Mouse (Mus musculus): Measurements from ENCODE around the gene Magi1.

Magi1 gene

GRCm38 (mm10) chr6:94256982-94257830 is 26.5 kb downstream of the Magi1 start:
- no peak for DNase-seq

DNA sequence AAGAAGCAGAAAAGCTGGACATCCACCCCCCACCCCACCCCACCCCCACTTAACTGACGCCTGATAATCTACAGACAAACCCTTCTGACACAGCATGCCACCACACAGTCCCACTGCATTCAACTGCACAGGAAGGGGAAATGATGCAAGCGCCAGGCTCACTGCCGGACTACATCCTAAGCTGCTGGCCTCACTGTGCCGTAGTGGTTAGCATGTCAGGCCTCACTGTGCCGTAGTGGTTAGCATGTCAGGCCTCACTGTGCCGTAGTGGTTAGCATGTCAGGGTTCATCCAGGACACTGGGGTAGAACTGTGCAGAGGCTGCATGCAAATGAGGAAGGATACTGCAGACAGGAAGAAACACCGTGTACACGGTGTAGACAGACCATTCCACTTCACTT is 29.8 kb downstream of the Magi1 start:
- DNase-seq, result peak; percentile 94

DNA sequence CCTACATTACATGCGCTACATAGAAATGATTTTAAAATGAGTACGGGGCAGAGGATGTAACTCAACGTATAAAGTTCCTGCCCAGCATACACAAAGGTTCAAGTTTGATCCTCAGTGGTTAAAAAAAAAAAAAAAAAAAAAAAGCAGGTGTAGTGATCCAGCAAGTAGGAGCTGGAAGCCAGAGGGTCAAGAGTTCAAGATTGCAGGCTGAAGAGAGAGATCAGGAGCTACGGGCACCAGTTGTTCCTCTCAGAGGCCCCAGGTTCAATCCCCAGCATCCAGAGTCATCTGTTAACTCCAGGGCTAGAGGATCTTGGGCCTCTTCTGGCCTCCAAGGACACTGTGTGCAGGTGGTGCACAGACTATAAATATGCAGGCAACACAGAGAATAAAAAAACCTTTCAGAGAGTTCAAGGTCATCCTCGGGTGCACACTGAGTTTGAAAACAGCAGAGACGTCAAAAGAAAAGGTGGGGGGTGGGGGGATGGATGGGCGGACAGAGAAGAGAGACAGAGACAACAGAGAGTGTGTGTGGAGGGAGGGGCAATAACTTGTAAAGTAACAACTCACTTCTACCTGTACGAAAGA is 32.3 kb downstream of the Magi1 start:
- no peak for DNase-seq

- no peak for DNase-seq
Measured at GRCm38 (mm10) chr6:94249286-94249790, 34.4 kb downstream of the Magi1 start.

GRCm38 (mm10) chr6:94241251-94241650 is 42.5 kb downstream of the Magi1 start:
- DNase-seq, result peak; percentile 95

GRCm38 (mm10) chr6:94238643-94239042 is 45.1 kb downstream of the Magi1 start:
- no peak for DNase-seq

DNA sequence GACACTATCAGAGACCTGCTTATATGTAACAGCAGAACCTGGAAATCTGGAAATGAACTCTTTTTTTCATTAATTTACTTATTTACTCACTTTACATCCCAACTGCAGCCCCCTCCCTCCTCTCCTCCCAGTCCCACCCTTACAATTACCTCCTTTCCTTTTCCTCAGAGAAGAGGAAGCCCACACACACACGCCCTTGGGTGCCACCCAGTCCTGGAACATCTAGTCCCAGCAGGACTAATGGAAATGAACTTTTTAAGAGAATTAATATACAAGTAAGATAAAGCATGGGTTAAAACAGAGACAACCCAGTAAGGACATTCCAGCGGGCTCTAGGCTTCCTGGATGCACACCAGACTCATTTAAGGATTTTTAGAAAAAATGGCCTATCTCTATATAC is 46.8 kb downstream of the Magi1 start:
- peak; percentile 90 for DNase-seq

DNA sequence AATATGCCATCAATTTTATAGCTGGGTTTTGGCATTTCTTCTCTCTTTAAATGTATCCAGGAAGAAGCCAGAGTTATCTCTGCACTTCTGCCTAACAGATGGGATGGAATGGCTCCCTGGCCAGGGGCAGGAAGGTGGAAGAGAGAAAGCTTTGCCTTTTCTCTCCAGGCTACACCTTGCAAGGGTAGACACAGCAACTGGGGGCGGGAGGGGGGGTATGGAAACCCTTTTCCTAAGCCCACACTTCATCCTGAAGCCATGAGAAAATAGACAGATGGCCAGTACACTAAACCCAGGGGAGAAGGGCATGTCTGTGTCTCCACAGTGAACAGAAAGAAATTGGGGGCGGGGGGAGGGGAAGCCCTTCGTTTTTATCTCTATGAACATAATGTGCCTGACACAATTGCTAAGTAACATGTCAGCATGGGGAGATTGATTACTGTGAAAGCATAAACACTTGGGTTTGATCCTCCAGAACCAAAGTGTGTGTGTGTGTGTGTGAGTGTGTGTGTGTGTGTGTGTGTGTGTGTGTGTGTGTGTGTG is 51.4 kb downstream of the Magi1 start:
- DNase-seq, result peak; percentile 61

DNA sequence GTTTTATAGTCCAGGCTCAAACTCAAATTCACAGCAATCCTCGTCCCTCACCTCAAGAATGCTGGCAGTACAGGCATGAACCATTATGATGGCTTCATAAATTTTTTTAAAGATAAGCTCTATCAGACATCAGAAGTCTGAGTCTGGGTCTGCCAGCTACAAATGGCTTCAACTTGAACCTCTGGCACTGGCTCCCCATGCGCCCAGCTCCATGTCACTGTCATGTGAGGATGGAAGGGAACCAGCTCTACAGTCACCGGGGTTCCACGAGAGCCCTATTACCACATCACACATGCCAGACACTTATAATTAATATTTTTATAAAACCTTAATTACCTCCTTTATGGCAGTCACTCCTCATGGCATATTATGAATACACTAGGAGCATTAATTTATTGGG is 51.9 kb downstream of the Magi1 start:
- DNase-seq, result peak; percentile 61

DNA sequence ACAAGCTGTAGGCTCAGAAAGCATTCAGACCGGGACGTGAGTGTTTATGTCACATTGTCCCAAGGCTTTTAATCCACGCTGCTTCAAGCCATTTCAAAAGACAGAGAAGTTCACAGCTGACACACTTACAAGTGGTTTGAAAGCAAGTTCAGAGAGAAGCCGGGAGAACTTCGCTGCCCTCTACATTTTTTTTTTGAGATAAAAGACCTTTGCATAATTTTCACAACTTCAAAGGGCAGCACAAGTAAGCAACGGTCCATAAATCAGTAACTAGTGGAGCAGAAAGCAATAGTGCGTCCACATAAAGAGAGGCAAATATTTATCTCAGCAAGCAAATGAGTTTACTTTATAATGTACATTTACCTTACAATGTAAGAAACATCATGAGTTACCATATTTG is 52.4 kb downstream of the Magi1 start:
- DNase-seq, result no peak

DNA sequence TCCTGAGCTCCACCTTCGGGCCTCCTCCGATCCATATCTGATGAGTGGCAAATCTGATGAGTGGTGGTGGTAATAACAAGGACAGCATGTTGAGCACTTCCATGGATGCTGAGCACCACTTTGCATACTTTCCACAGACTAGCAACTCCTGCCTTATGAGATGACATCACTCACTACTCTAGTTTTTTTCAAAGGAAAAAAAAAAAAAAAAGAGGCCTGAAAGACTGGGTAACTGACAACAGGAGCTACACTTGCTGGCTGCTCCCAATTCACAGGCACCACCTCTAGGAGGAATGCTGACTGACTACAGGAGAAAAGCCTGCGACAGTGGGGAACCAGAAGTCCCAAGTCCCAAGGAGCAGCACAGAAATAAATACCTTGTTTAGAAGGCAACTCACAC is 52.8 kb downstream of the Magi1 start:
- DNase-seq, result peak; percentile 66

GRCm38 (mm10) chr6:94230129-94230528 is 53.6 kb downstream of the Magi1 start:
- no peak for DNase-seq

DNA sequence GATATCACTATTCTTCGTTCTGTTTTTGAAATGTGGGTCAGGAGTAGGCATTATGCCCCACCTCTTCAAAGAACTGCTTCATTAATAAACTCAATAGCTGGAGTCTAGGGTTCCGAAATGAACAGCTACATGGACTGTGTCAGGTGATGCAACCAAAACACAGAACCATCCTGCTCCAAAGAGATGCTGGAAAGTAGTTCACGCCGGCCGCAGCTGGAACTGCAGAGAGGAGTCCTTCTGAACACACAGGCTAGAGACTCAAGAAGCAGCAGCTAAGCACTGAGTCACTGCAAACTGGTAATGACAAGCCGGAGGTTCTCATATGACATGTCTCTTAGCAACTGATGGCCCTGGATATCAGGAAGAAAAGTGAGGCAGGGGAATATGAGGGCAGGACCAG is 57.5 kb downstream of the Magi1 start:
- no peak for DNase-seq

GRCm38 (mm10) chr6:94225832-94226231 is 57.9 kb downstream of the Magi1 start:
- DNase-seq, result peak; percentile 98

DNA sequence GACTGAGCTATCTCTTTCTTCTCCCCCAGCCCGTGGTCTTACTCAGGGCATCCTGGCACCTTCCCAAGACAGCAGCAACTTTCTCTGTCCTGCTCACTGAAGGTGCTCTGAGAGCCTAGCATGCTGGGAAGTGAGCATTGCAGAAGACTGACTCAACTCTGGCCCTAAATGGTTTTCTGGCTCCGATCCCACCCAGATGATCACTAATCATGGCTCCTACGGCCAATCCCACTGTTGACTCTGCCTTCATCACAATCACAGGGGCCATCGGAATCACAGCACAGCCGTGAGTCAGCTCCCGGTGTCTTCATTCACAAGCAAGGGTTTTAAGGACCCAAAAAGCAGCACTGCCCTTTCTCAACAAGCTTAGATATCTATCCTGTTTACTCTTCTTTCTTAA is 58.6 kb downstream of the Magi1 start:
- DNase-seq, result peak; percentile 92

GRCm38 (mm10) chr6:94222253-94222652 is 61.5 kb downstream of the Magi1 start:
- peak; percentile 70 for DNase-seq

GRCm38 (mm10) chr6:94221750-94222149 is 62.0 kb downstream of the Magi1 start:
- peak; percentile 87 for DNase-seq

- peak; percentile 96 for DNase-seq
Measured at GRCm38 (mm10) chr6:94218076-94218475, 65.6 kb downstream of the Magi1 start.

GRCm38 (mm10) chr6:94215834-94216233 is 67.9 kb downstream of the Magi1 start:
- peak; percentile 80 for DNase-seq

DNA sequence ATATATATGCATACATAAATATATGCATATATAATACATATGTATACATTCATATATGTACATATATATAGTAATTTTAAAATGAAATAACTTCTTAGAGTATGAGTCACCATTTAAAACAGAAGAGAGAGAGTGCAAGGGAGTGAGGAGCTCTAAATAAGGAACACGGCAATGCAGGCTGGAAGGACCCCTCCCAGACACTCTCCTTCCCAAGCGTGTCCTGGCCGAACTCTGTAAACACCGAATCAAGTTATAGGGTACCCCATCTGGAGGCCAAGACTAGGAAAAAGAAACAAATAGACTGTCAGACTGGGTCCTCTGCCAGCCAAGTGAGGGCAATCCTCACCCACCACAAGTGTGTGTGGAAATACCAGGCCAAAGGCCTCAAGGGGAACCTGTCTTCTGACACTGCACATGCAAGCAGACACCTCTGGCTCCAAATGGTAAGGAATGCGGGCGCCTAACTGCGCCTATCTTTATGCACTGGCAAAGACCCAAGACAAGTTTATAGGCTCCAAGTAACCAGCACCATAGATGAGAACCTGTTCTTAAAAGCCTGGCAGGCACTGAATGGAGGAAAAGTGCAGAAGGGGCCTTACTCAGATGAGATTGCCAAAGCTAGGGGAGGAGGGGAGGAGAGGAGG is 68.7 kb downstream of the Magi1 start:
- DNase-seq, result peak; percentile 97

GRCm38 (mm10) chr6:94205926-94206325 is 77.8 kb downstream of the Magi1 start:
- DNase-seq, result no peak

GRCm38 (mm10) chr6:94203642-94204145 is 80.0 kb downstream of the Magi1 start:
- DNase-seq, result peak; percentile 52

DNA sequence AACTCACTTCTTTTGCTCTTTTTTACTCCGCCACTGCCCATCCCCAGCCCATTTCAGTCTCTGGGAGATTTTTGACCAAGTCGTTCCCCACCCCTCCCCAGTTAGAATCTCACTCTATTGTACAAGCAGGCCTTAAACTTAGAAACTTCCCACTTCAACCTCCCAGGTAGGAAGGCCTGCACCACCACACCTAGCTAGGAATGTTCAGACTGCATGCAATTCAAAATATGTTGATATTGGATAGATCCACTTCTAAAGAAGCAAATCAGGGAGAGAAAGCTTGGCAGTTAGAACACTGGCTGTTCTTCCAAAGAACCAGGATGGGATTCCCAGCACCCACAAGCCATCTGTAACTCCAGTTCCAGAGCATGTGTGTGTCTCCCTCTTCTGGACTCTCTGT is 81.8 kb downstream of the Magi1 start:
- DNase-seq, result no peak

Measured in heart, adult 11 months (tissue).